Comparison of ENCODE assay signal across 11 mouse cellular contexts in the genomic region with DNA sequence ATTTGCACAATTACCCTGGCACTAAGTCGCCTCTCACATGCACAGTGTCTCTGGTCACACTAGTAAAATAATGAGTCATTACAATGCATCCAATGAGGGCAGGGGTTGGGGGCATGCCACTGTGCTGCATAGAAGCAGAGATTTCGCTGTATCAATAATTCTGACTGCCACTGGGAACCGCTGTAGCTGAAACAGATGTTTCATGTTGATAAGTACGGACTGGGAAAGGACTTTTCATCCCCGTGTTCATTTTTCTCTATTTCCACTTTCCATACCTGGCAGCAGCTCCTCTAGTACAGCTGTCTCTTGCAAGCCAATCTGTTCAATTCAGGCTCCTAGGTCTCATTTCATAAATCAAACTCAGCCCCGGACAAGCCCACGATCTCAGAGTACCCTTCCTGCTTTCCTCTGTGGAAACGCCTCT.
DNase-seq lines count a peak whose midpoint lies in the region; ATAC-seq lines count a peak whose summit lies in the region.
"Had no signal": no experiment of that assay in that cellular context is flagged by ENCODE, and none has a peak within 500 bp of the region (broad histone marks: within the 10 kb centered on the region; RNA-seq: fewer than 3 reads in every experiment).

No protein-coding gene starts in this region.

- peak overlapping the region; percentile 23 for H3K4me2 ChIP-seq in embryonic facial prominence, embryonic 13.5 days
- peak overlapping the region; percentile 26 for H3K4me2 ChIP-seq in forebrain, embryonic 15.5 days (replicated peaks)
- peak overlapping the region; percentile 34 for H3K4me2 ChIP-seq in midbrain, embryonic 14.5 days (ENCODE audit: low read length)
- H3K4me2 ChIP-seq: embryonic facial prominence, embryonic 15.5 days; heart, embryonic 12.5 days had no signal

- H3K4me1 ChIP-seq in embryonic facial prominence, embryonic 13.5 days = peaks cover 10% of the 10 kb centered on the region; the same call in 1 of the 2 replicates
- H3K4me1 ChIP-seq in embryonic facial prominence, embryonic 10.5 days = peaks cover 18% of the 10 kb centered on the region; the same call in 1 of the 2 replicates
- peaks cover 10% of the 10 kb centered on the region for H3K4me1 ChIP-seq in forebrain, embryonic 15.5 days
- H3K4me1 ChIP-seq in midbrain, embryonic 14.5 days (ENCODE audit: control insufficient read depth, insufficient read depth, low read length) = peaks cover 18% of the 10 kb centered on the region
- H3K4me1 ChIP-seq: embryonic facial prominence, embryonic 15.5 days; heart, embryonic 12.5 days had no signal

- H3K27me3 ChIP-seq in embryonic facial prominence, embryonic 13.5 days = no peaks in the 10 kb centered on the region
- no peaks in the 10 kb centered on the region for H3K27me3 ChIP-seq in embryonic facial prominence, embryonic 10.5 days (replicated peaks; ENCODE audit: low read depth, poor library complexity, severe bottlenecking)
- no peaks in the 10 kb centered on the region for H3K27me3 ChIP-seq in forebrain, embryonic 15.5 days
- H3K27me3 ChIP-seq in midbrain, embryonic 14.5 days (ENCODE audit: control insufficient read depth, insufficient read depth, low read length) = no peaks in the 10 kb centered on the region
- H3K27me3 ChIP-seq: embryonic facial prominence, embryonic 15.5 days; heart, embryonic 12.5 days had no signal

- DNase-seq in embryonic facial prominence, embryonic 10.5 days (ENCODE audit: low spot score) = no peak
- peak; percentile 31 for DNase-seq in left cerebral cortex, postnatal 4 days
- DNase-seq in left cerebral cortex, postnatal 10 days (ENCODE audit: extremely low spot score in 1 of 2, low spot score in 2 of 2) = no peak
- DNase-seq in midbrain, embryonic 14.5 days = peak; percentile 66
- DNase-seq in urinary bladder, postnatal 14 days (ENCODE audit: low spot score) = no peak

- 39% methylated on average over 8 of the region's 8 CpGs for WGBS in embryonic facial prominence, embryonic 13.5 days
- WGBS in embryonic facial prominence, embryonic 10.5 days = 60% methylated on average over 8 of the region's 8 CpGs
- 34% methylated on average over 8 of the region's 8 CpGs for WGBS in forebrain, embryonic 15.5 days
- WGBS in midbrain, embryonic 14.5 days = 33% methylated on average over 8 of the region's 8 CpGs

- H3K27ac ChIP-seq in embryonic facial prominence, embryonic 13.5 days = no peak overlapping the region
- no peak overlapping the region for H3K27ac ChIP-seq in embryonic facial prominence, embryonic 10.5 days (replicated peaks)
- peak overlapping the region; percentile 35; the same call in 1 of the 2 replicates for H3K27ac ChIP-seq in forebrain, embryonic 15.5 days (replicated peaks)
- H3K27ac ChIP-seq in midbrain, embryonic 14.5 days (replicated peaks; ENCODE audit: low read depth, low read length) = peak overlapping the region; percentile 63
- H3K27ac ChIP-seq: embryonic facial prominence, embryonic 15.5 days; macrophage had no signal

- no peak for ATAC-seq in embryonic facial prominence, embryonic 13.5 days (ENCODE audit: insufficient number of reproducible peaks, insufficient read depth, low FRiP score, low TSS enrichment, low read depth)
- peak; percentile 53; the same call in 1 of the 2 replicates for ATAC-seq in forebrain, embryonic 15.5 days (replicated peaks)
- ATAC-seq in midbrain, embryonic 14.5 days (ENCODE audit: low FRiP score, low TSS enrichment) = no peak
- no peak for ATAC-seq in CD4-positive, CD25-positive, alpha-beta regulatory T cell, adult 4 months

- H3K9ac ChIP-seq in embryonic facial prominence, embryonic 13.5 days = no peak overlapping the region
- no peak overlapping the region for H3K9ac ChIP-seq in forebrain, embryonic 15.5 days (replicated peaks)
- H3K9ac ChIP-seq in midbrain, embryonic 14.5 days (replicated peaks; ENCODE audit: low read length) = no peak overlapping the region; the same call in 1 of the 2 replicates
- H3K9ac ChIP-seq: embryonic facial prominence, embryonic 15.5 days; heart, embryonic 12.5 days had no signal

- H3K9me3 ChIP-seq in embryonic facial prominence, embryonic 13.5 days = no peaks in the 10 kb centered on the region
- H3K9me3 ChIP-seq in embryonic facial prominence, embryonic 10.5 days = no peaks in the 10 kb centered on the region
- H3K9me3 ChIP-seq in forebrain, embryonic 15.5 days = no peaks in the 10 kb centered on the region
- no peaks in the 10 kb centered on the region for H3K9me3 ChIP-seq in midbrain, embryonic 14.5 days (ENCODE audit: control insufficient read depth, low read length)
- H3K9me3 ChIP-seq: embryonic facial prominence, embryonic 15.5 days; heart, embryonic 12.5 days had no signal

- no peaks in the 10 kb centered on the region for H3K36me3 ChIP-seq in embryonic facial prominence, embryonic 13.5 days
- H3K36me3 ChIP-seq in embryonic facial prominence, embryonic 10.5 days (replicated peaks) = no peaks in the 10 kb centered on the region
- no peaks in the 10 kb centered on the region for H3K36me3 ChIP-seq in forebrain, embryonic 15.5 days
- no peaks in the 10 kb centered on the region for H3K36me3 ChIP-seq in midbrain, embryonic 14.5 days (ENCODE audit: control insufficient read depth, insufficient read depth, low read length)
- H3K36me3 ChIP-seq: embryonic facial prominence, embryonic 15.5 days; heart, embryonic 12.5 days had no signal

- H3K4me3 ChIP-seq in embryonic facial prominence, embryonic 13.5 days = no peak overlapping the region
- H3K4me3 ChIP-seq in embryonic facial prominence, embryonic 10.5 days = no peak overlapping the region
- no peak overlapping the region for H3K4me3 ChIP-seq in forebrain, embryonic 15.5 days
- no peak overlapping the region for H3K4me3 ChIP-seq in midbrain, embryonic 14.5 days (replicated peaks; ENCODE audit: low read depth, low read length)
- H3K4me3 ChIP-seq: embryonic facial prominence, embryonic 15.5 days; heart, embryonic 12.5 days had no signal

- intact Hi-C loops in left cerebral cortex, postnatal 4 days (cut with DNase I) = no loop called here
- intact Hi-C loops in left cerebral cortex, postnatal 10 days (cut with DNase I) = no loop called here

Comparison
In these comparisons a context has a peak if more than half of its experiments do, and no peak if none do; other contexts are left out.
1. DNase-seq: peak in left cerebral cortex, postnatal 4 days (single experiment) and midbrain, embryonic 14.5 days (single experiment); none in embryonic facial prominence, embryonic 10.5 days (single experiment), left cerebral cortex, postnatal 10 days (0 of 2) and urinary bladder, postnatal 14 days (single experiment).
2. H3K27ac ChIP-seq: peak in forebrain, embryonic 15.5 days (single experiment) and midbrain, embryonic 14.5 days (single experiment); none in embryonic facial prominence, embryonic 13.5 days (single experiment) and embryonic facial prominence, embryonic 10.5 days (single experiment).
3. Peak in every context shown above with its lines, with median percentiles within 50 percentile points of each other: H3K4me2 ChIP-seq.